Mouse (Mus musculus) forebrain, embryonic 14.5 days (tissue): ENCODE data around the gene Tlk2. TPM values are rescaled to one million over a fixed set of nuclear protein-coding genes. Genes with fewer than 3 reads are reported as not detected.

Experiments
- ATAC-seq: fragments of 200-750 bp; cut with Nextera tagmentation; 2 replicates; pipeline ENCODE4 v1.8.0; 2017; ENCODE audit warnings: mild to moderate bottlenecking, moderate library complexity
- DNase-seq: peaks from one replicate; pipeline ENCODE4 v3.0.0-alpha.2; 2015; ENCODE audit warnings: low spot score
- H3K27ac ChIP-seq: fragments of 300-500 bp; sonication (generic); 2 replicates; pipeline ENCODE4 v1.5.1; 2014; ENCODE audit warnings: low read depth, mild to moderate bottlenecking, control low read depth, low read length, moderate library complexity
- H3K27me3 ChIP-seq: fragments of 300-500 bp; sonication (generic); replicated peaks from 2 replicates; pipeline ENCODE4 v1.6.1; 2014; ENCODE audit warnings: low read length, control low read depth, mixed read lengths; ENCODE audit not compliant: control insufficient read depth, insufficient read depth
- H3K36me3 ChIP-seq: fragments of 300-500 bp; sonication (generic); 2 replicates; pipeline ENCODE4 v1.6.1; 2014; ENCODE audit warnings: low read length, control low read depth; ENCODE audit not compliant: control insufficient read depth, insufficient read depth
- H3K4me1 ChIP-seq: fragments of 300-500 bp; sonication (generic); 2 replicates; pipeline ENCODE4 v1.6.1; 2014; ENCODE audit warnings: antibody characterized with exemption, low read length, control low read depth; ENCODE audit not compliant: control insufficient read depth, insufficient read depth
- H3K4me2 ChIP-seq: fragments of 300-500 bp; sonication (generic); 2 replicates; pipeline ENCODE4 v1.6.1; 2014; ENCODE audit warnings: mild to moderate bottlenecking, control low read depth, low read length
- H3K4me3 ChIP-seq: fragments of 300-500 bp; sonication (generic); 2 replicates; pipeline ENCODE4 v1.5.1; 2014; ENCODE audit warnings: low read depth, low read length, control low read depth
- H3K9ac ChIP-seq: fragments of 300-500 bp; sonication (generic); 2 replicates; pipeline ENCODE4 v1.6.1; 2014; ENCODE audit warnings: mild to moderate bottlenecking, low read length, control low read depth, moderate library complexity
- H3K9me3 ChIP-seq: fragments of 300-500 bp; sonication (generic); replicated peaks from 2 replicates; pipeline ENCODE4 v1.6.1; 2016; ENCODE audit warnings: low read length, control low read depth, mixed read lengths; ENCODE audit not compliant: control insufficient read depth
- WGBS: fragments of 180-500 bp; shearing (Covaris S2); extraction: QIAGEN DNeasy Blood & Tissue Kit; methylation state at CpG from one replicate; pipeline ENCODE4 v1.1.7; 2014; 5-methylcytosine and 5-hydroxymethylcytosine counted together
- polyA plus RNA-seq: library from polyadenylated mRNA; unstranded; fragments of >200 nt; fragmentation: Nextera tagmentation; extraction: Ambion mirVana; gene quantifications from 2 replicates; pipeline ENCODE4 v1.2.1, GENCODE M21; 2014

Gene Tlk2
- polyA plus RNA-seq, 1 experiment from 2014 or later, result 23.4 TPM

DNA sequence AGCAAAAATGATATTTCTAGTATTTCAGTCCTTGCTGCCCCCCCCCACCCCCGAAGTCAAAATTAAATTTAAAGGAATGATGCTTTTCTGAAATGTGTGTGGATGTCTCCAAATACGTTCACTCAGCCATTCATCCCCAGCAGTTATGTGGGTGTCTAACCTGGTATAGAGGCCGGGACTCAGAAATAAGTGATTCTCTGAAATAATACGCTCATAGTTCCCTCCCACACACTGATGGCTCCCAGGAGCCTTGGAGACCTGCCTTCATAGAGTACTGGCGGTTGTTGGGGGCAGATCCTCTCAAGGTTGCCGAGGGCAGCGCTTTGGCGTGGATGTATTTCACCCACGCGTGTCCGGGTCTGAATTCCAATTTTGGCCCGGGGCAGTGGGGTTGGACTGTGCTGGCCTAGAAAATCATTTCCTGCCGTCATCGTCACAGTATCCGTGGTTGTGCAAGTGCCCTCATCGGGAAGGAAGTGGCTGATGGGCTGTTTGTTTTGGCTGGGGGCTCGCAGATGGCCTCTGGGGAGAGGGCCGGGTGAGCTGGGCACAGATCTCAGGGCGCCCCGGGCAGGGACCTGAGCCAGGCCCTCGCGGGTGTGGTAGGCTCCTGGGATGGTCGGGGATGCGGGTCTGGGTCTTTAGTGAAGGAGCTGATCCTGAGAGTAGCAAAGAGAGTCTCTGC, 132.8 kb downstream of the Tlk2 start:
- no peak overlapping the region for H3K4me3 ChIP-seq
- 0 out of 2 replicates have a peak, but pooled peaks cover 5% of the 10 kb centered on the region for H3K4me1 ChIP-seq
- DNase-seq (no peak), ATAC-seq (no peak)
- H3K36me3 ChIP-seq, result no peaks in the 10 kb centered on the region
- no peak overlapping the region for H3K9ac ChIP-seq
- H3K27me3 ChIP-seq, result no peaks in the 10 kb centered on the region
- H3K27ac ChIP-seq, result no peak overlapping the region
- no peaks in the 10 kb centered on the region for H3K9me3 ChIP-seq
- WGBS, result 88% methylated on average over 24 of the region's 24 CpGs
- no peak overlapping the region for H3K4me2 ChIP-seq

DNA sequence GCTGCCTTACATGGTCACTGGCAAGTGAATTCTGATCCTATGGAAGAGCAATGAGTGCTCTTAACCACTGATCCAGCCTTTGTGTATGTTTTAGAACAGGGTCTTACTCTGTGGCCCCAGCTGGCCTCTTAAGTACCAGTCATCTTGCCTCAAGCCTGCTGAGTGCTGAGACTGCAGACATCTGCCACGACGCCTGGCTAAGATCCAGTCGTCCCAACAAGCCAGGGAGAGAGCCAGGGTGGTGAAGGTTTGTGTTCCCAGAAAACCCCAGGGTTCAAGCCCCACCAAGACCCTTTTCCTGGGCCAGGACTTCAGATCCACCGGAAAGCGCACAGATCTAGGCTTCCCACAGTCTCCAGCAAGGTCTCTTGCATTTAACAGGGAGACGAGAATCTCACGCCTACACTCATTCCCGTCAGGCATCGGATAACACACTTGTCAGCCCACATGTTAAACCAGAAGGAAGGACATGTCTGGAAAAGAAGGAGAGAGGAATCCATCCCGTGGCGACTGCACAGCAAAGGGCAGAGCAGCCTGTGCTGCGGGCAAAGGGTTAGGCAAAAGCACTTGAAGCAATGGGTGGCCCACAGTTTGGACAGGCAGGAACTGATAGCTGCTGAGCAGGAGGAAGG, 133.8 kb downstream of the Tlk2 start:
- H3K27ac ChIP-seq, result no peak overlapping the region
- no peaks in the 10 kb centered on the region for H3K9me3 ChIP-seq
- 70% methylated on average over 12 of the region's 12 CpGs for WGBS
- 0 out of 2 replicates have a peak, but pooled peaks cover 5% of the 10 kb centered on the region for H3K4me1 ChIP-seq
- DNase-seq (peak; percentile 33), ATAC-seq (no peak)
- H3K4me3 ChIP-seq, result no peak overlapping the region
- 0 out of 2 replicates have a peak overlapping the region, but pooled peaks have one; percentile 2 for H3K9ac ChIP-seq
- no peaks in the 10 kb centered on the region for H3K27me3 ChIP-seq
- no peak overlapping the region for H3K4me2 ChIP-seq
- H3K36me3 ChIP-seq, result no peaks in the 10 kb centered on the region

DNA sequence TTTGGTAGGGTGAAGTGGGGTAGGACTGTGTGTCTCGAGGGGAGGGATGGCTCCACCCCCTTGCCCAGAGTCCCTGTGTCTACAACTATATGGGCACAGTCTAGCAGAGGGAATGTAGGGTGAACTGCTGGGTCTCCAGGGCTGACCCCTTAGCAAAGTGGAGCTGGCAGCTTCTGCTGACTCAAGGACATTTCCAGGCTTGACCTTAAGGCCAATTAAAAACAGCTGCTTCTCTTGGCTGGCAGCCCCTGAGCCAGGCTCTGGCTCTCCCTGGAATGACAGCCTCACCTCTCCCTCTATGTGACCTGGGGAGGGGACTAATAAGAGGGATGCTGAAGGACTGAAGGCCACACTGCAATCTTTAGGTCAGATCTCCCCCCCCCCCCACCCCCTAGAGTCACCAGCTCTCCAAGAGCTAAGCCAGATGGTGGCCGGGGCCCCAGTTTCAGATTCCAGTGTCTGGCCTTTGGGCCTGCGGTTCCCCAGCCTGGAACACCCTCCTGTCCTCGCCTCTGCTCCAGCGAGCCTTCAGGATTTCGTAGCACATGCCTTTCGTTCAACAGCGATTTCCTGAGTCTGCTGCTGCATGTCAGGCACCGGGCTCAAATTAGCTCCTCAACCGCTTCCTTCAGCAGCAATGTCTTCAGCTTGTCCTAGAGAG, 134.5 kb downstream of the Tlk2 start:
- 63% methylated on average over 10 of the region's 10 CpGs for WGBS
- no peaks in the 10 kb centered on the region for H3K27me3 ChIP-seq

DNA sequence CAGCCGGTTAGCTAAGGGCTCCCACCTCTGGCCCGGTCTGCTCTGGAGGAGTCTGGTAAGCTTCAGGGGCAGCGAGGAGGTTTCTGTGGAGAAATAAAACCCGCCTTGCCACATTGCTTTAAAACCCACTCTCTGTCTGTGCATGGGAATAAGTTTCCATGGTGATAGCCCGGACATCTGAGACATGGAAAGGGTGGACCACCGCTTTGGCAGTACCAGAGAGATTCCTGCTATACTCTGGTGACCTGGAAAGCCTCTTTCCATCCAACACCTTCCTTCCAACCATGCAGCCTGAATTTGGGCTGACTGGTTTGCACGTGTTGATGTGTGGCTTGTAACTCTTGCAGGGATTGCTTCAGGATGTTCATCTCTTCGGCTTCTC, 135.0 kb downstream of the Tlk2 start:
- H3K9ac ChIP-seq, result no peak overlapping the region
- no peaks in the 10 kb centered on the region for H3K36me3 ChIP-seq
- ATAC-seq, result no peak
- no peak for DNase-seq
- 0 out of 2 replicates have a peak, but pooled peaks cover 5% of the 10 kb centered on the region for H3K4me1 ChIP-seq
- no peaks in the 10 kb centered on the region for H3K27me3 ChIP-seq
- H3K4me3 ChIP-seq, result no peak overlapping the region
- H3K27ac ChIP-seq, result no peak overlapping the region
- no peaks in the 10 kb centered on the region for H3K9me3 ChIP-seq
- no peak overlapping the region for H3K4me2 ChIP-seq
- 70% methylated on average over 8 of the region's 8 CpGs for WGBS

More for the DNA sequence above, 134.5 kb downstream of the Tlk2 start:
- peak; percentile 19 for DNase-seq
- Histone ChIP-seq H3K27ac (no peak overlapping the region), H3K36me3 (no peaks in the 10 kb centered on the region), H3K9ac (no peak overlapping the region), H3K4me3 (no peak overlapping the region), H3K4me2 (no peak overlapping the region), H3K9me3 (no peaks in the 10 kb centered on the region), H3K4me1 (0 out of 2 replicates have a peak, but pooled peaks cover 5% of the 10 kb centered on the region)
- ATAC-seq, result peak; percentile 46; the same call in 1 of the 2 replicates

DNA sequence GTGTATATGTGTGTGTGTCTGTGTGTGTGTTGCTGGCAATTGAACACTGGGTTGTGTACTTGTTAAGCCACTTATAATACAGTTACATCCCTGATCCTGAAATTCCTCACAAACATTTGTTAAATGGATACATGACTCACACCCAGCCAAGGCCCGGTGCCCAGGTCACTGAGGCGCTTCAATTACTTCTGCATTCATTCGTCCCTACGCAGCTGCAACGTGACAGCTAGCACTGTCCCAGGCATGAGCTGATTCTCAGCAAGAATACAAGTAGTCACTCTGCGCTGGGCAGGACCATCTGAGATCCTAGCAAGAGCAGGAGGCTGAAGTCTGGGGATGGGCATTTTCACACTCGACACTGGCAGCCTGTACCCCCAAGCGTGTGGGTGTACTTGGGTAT, 136.7 kb downstream of the Tlk2 start:
- Histone ChIP-seq H3K27ac (no peak overlapping the region), H3K4me1 (0 out of 2 replicates have a peak, but pooled peaks cover 5% of the 10 kb centered on the region), H3K27me3 (no peaks in the 10 kb centered on the region), H3K4me3 (no peak overlapping the region), H3K9ac (no peak overlapping the region), H3K36me3 (no peaks in the 10 kb centered on the region), H3K4me2 (no peak overlapping the region), H3K9me3 (no peaks in the 10 kb centered on the region)
- no peak for DNase-seq
- 80% methylated on average over 8 of the region's 8 CpGs for WGBS
- no peak for ATAC-seq

DNA sequence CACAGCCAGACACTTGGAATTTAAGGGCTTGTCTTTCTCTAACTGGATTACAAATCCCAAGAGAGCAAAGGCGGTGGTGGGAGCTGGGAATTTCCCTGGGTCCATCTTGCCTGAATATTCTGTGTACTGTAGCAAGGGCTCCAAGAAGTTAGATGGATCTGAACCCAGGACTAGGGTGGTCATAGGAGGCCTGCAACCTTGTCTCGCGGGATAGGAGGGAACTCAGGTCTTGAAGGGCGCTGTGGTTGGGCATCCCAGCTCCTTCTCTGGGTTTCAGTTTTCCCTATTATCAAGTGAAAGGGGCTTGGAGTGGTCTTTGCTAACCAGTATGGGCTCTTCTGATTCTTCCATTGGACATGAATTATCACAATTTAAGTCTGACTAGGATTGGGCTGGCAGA, 137.5 kb downstream of the Tlk2 start:
- Histone ChIP-seq H3K9me3 (no peaks in the 10 kb centered on the region), H3K27ac (no peak overlapping the region), H3K36me3 (no peaks in the 10 kb centered on the region), H3K4me3 (no peak overlapping the region), H3K27me3 (no peaks in the 10 kb centered on the region), H3K9ac (no peak overlapping the region), H3K4me1 (0 out of 2 replicates have a peak, but pooled peaks cover 5% of the 10 kb centered on the region), H3K4me2 (no peak overlapping the region)
- ATAC-seq (no peak), DNase-seq (no peak)
- 92% methylated on average over 4 of the region's 4 CpGs for WGBS

DNA sequence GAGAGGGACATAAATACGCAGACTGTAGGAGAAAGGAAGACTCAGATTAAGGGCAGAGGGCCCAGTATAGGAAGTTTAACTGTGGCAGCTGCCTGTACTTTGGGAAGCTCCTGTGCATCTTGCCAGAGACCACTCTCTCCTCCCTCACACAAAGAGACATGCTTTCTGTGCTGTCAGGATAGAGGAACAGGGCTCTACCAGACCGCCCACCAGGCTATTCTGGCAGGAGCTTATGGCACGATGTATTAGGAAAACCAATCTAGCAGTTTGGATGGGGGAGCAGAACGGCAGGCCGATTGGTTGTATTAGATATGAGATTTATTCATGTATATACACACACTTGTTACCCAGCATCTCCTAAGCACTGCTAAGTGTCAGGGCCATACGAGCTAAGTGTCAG, 139.2 kb downstream of the Tlk2 start:
- Histone ChIP-seq H3K4me3 (no peak overlapping the region), H3K36me3 (no peaks in the 10 kb centered on the region), H3K4me1 (0 out of 2 replicates have a peak, but pooled peaks cover 2% of the 10 kb centered on the region), H3K27ac (no peak overlapping the region), H3K9me3 (no peaks in the 10 kb centered on the region), H3K27me3 (no peaks in the 10 kb centered on the region), H3K4me2 (no peak overlapping the region), H3K9ac (no peak overlapping the region)
- ATAC-seq (no peak), DNase-seq (no peak)
- WGBS, result 94% methylated on average over 6 of the region's 6 CpGs

DNA sequence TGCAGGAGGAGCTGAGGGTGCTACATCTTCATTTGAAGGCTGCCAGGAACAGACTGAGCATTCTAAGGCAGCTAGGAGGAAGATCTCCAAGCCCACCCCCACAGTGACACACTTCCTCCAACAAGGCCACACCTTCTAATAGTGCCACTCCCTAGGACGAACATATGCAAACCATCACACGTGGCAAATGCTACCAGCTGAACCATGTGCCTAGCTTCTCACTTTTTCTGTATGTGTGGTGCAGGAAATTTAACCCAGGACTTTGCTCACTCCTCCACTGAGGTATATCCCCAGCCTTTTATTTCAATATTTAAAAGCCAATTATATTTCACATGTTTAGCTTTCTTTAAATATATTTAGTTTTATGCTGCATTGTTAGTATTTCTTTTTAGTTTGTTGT, 142.5 kb downstream of the Tlk2 start:
- Histone ChIP-seq H3K36me3 (no peaks in the 10 kb centered on the region), H3K4me1 (no peaks in the 10 kb centered on the region), H3K9ac (no peak overlapping the region), H3K27ac (no peak overlapping the region), H3K27me3 (no peaks in the 10 kb centered on the region), H3K9me3 (no peaks in the 10 kb centered on the region), H3K4me3 (no peak overlapping the region), H3K4me2 (no peak overlapping the region)
- DNase-seq (no peak), ATAC-seq (no peak)
- 80% methylated on average over 2 of the region's 2 CpGs for WGBS

DNA sequence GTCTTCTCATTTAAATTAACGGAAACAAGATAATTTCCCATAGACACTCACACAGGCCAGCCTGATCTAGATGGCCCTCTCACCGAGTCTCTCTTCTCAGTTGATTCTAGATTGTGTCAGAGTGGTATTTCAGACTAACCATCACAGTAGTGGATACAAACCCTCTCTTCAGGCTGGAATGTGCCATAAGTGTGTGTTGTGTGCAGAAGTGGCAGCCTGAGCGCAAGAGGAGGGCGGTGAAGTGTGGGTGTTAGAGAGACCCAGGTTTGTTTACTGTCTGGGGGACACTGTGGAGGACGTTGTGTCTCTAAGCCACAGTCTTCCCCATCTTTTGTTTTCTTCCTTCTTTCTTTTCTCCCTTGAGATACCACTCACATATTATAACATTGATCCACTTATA, 144.9 kb downstream of the Tlk2 start:
- no peak overlapping the region for H3K4me2 ChIP-seq
- no peak overlapping the region for H3K27ac ChIP-seq
- no peaks in the 10 kb centered on the region for H3K27me3 ChIP-seq
- H3K4me1 ChIP-seq, result no peaks in the 10 kb centered on the region
- DNase-seq, result no peak
- H3K9me3 ChIP-seq, result no peaks in the 10 kb centered on the region
- H3K9ac ChIP-seq, result no peak overlapping the region
- no peak overlapping the region for H3K4me3 ChIP-seq
- WGBS, result 90% methylated on average over 5 of the region's 5 CpGs
- H3K36me3 ChIP-seq, result no peaks in the 10 kb centered on the region
- ATAC-seq, result no peak
